Mouse (Mus musculus) MEL (cell line): ENCODE measurements around the gene 1700022I11Rik. TPM values are rescaled to one million over a fixed set of nuclear protein-coding genes. Genes with fewer than 3 reads are reported as not detected.

Experiments
- DNase-seq: peaks from one replicate; pipeline ENCODE4 v3.0.0; 2011; ENCODE audit warnings: low read depth, low spot score
- H3K27ac ChIP-seq: 2 replicates; pipeline ENCODE4 v1.5.1; 2012; ENCODE audit warnings: low read depth, mild to moderate bottlenecking, control low read depth, low read length, moderate library complexity; ENCODE audit not compliant: control insufficient read depth
- H3K27me3 ChIP-seq, 2 experiments: fragments of 150-350 bp in 1 of 2; sonication (generic) in 1 of 2; 2 replicates each; pipeline ENCODE4 v1.6.1; 2012; ENCODE audit warnings: low read length in 2 of 2, mild to moderate bottlenecking in 2 of 2, improper control_type of control experiment in 1 of 2, moderate library complexity in 1 of 2; ENCODE audit not compliant: insufficient read depth in 2 of 2, control insufficient read depth in 1 of 2
- H3K36me3 ChIP-seq, 2 experiments: 2 replicates each; pipeline ENCODE4 v1.6.1; 2012 to 2014; ENCODE audit warnings: low read length in 2 of 2, improper control_type of control experiment in 1 of 2, inconsistent platforms in 1 of 2, mild to moderate bottlenecking in 1 of 2; ENCODE audit not compliant: insufficient read depth in 2 of 2, control insufficient read depth in 1 of 2
- H3K4me1 ChIP-seq, 2 experiments: fragments of 150-350 bp in 1 of 2; sonication (generic) in 1 of 2; 2 replicates each; pipeline ENCODE4 v1.6.1; 2012; ENCODE audit warnings: low read length in 2 of 2, improper control_type of control experiment in 1 of 2, mild to moderate bottlenecking in 1 of 2; ENCODE audit not compliant: insufficient read depth in 2 of 2, control insufficient read depth in 1 of 2
- H3K4me3 ChIP-seq, 2 experiments: fragments of 150-350 bp in 1 of 2; sonication (generic) in 1 of 2; 2 replicates each; pipeline ENCODE4 v1.5.1; 2012; ENCODE audit warnings: low read depth in 2 of 2, low read length in 2 of 2, mild to moderate bottlenecking in 2 of 2, moderate library complexity in 2 of 2, control low read depth in 1 of 2, improper control_type of control experiment in 1 of 2; ENCODE audit not compliant: control insufficient read depth in 1 of 2, insufficient read depth in 1 of 2
- H3K79me2 ChIP-seq: 2 replicates; pipeline ENCODE4 v1.6.1; 2012; ENCODE audit warnings: mild to moderate bottlenecking, low read length, moderate library complexity; ENCODE audit not compliant: control insufficient read depth, poor library complexity, insufficient read depth
- H3K9ac ChIP-seq: 2 replicates; pipeline ENCODE4 v1.6.1; 2012; ENCODE audit warnings: low read depth, mild to moderate bottlenecking, control low read depth, low read length, moderate library complexity; ENCODE audit not compliant: control insufficient read depth, poor library complexity, severe bottlenecking
- H3K9me3 ChIP-seq: fragments of 150-350 bp; sonication (generic); replicated peaks from 2 replicates; pipeline ENCODE4 v1.6.1; 2012; ENCODE audit warnings: mild to moderate bottlenecking, low read length, improper control_type of control experiment, moderate library complexity; ENCODE audit not compliant: insufficient read depth
- BHLHE40 ChIP-seq: IDR thresholded peaks from 2 replicates; pipeline ENCODE4 v1.6.1; 2012; ENCODE audit warnings: low read depth, mild to moderate bottlenecking, inconsistent platforms, low read length, improper control_type of control experiment, borderline replicate concordance
- CHD2 ChIP-seq: IDR thresholded peaks from 2 replicates; pipeline ENCODE4 v1.6.1; 2011; ENCODE audit warnings: low read length, improper control_type of control experiment
- CTCF ChIP-seq, 3 experiments: IDR thresholded peaks in 2 of 3; conservative IDR thresholded peaks in 1 of 3; 2 replicates each; pipeline ENCODE4 v1.5.1; 2011 to 2012; ENCODE audit warnings: low read length in 3 of 3, low read depth in 2 of 3, mild to moderate bottlenecking in 2 of 3, improper control_type of control experiment in 1 of 3, inconsistent platforms in 1 of 3, mixed read lengths in 1 of 3, moderate library complexity in 1 of 3; ENCODE audit not compliant: control insufficient read depth in 1 of 3, insufficient read depth in 1 of 3, poor library complexity in 1 of 3, severe bottlenecking in 1 of 3
- E2F4 ChIP-seq: IDR thresholded peaks from 2 replicates; pipeline ENCODE4 v1.6.1; 2011; ENCODE audit warnings: low read depth, low read length, improper control_type of control experiment, borderline replicate concordance
- ELF1 ChIP-seq: IDR thresholded peaks from 2 replicates; pipeline ENCODE4 v1.6.1; 2014; ENCODE audit warnings: low read depth, mild to moderate bottlenecking, inconsistent platforms, low read length, improper control_type of control experiment, moderate library complexity
- EP300 ChIP-seq, 2 experiments: IDR thresholded peaks; 2 replicates each; pipeline ENCODE4 v1.6.1; 2011; ENCODE audit warnings: improper control_type of control experiment in 2 of 2, low read length in 2 of 2, low read depth in 1 of 2, mild to moderate bottlenecking in 1 of 2
- ETS1 ChIP-seq: IDR thresholded peaks from 2 replicates; pipeline ENCODE4 v1.6.1; 2012; ENCODE audit warnings: low read depth, mild to moderate bottlenecking, inconsistent platforms, low read length, improper control_type of control experiment, moderate library complexity
- GATA1 ChIP-seq: IDR thresholded peaks from 2 replicates; pipeline ENCODE4 v1.6.1; 2011; ENCODE audit warnings: low read depth, low read length, improper control_type of control experiment
- HCFC1 ChIP-seq: IDR thresholded peaks from 2 replicates; pipeline ENCODE4 v1.6.1; 2012; ENCODE audit warnings: low read depth, mild to moderate bottlenecking, inconsistent platforms, low read length, improper control_type of control experiment, moderate library complexity
- JUND ChIP-seq: IDR thresholded peaks from 2 replicates; pipeline ENCODE4 v1.6.1; 2011; ENCODE audit warnings: low read depth, mild to moderate bottlenecking, improper control_type of control experiment, low read length
- KAT2A ChIP-seq: conservative IDR thresholded peaks from 2 replicates; pipeline ENCODE4 v1.6.1; 2012; ENCODE audit warnings: low read depth, low read length, improper control_type of control experiment, inconsistent platforms
- MAFK ChIP-seq: IDR thresholded peaks from 2 replicates; pipeline ENCODE4 v1.6.1; 2011; ENCODE audit warnings: low read depth, mild to moderate bottlenecking, low read length, improper control_type of control experiment, borderline replicate concordance
- MAZ ChIP-seq: IDR thresholded peaks from 2 replicates; pipeline ENCODE4 v1.6.1; 2012; ENCODE audit warnings: low read depth, mild to moderate bottlenecking, inconsistent platforms, low read length, improper control_type of control experiment
- MEF2A ChIP-seq: IDR thresholded peaks from 2 replicates; pipeline ENCODE4 v1.6.1; 2014; ENCODE audit warnings: low read depth, mild to moderate bottlenecking, inconsistent platforms, low read length, improper control_type of control experiment; ENCODE audit not compliant: poor library complexity, insufficient replicate concordance, severe bottlenecking; ENCODE audit errors: extremely low read depth
- MXI1 ChIP-seq: IDR thresholded peaks from 2 replicates; pipeline ENCODE4 v1.6.1; 2011; ENCODE audit warnings: mild to moderate bottlenecking, low read depth, low read length, improper control_type of control experiment
- MYC ChIP-seq: IDR thresholded peaks from 2 replicates; pipeline ENCODE4 v1.6.1; 2011; ENCODE audit warnings: low read depth, mild to moderate bottlenecking, low read length, improper control_type of control experiment, moderate library complexity
- NELFE ChIP-seq: IDR thresholded peaks from 2 replicates; pipeline ENCODE4 v1.6.1; 2011; ENCODE audit warnings: low read depth, low read length, improper control_type of control experiment
- NRF1 ChIP-seq: IDR thresholded peaks from 2 replicates; pipeline ENCODE4 v1.6.1; 2014; ENCODE audit warnings: low read depth, mild to moderate bottlenecking, inconsistent platforms, low read length, improper control_type of control experiment, moderate library complexity; ENCODE audit not compliant: poor library complexity, insufficient read depth, severe bottlenecking
- POLR2A ChIP-seq, 2 experiments: IDR thresholded peaks; 2 replicates each; pipeline ENCODE4 v1.6.1; 2011 to 2012; ENCODE audit warnings: low read length in 2 of 2, mild to moderate bottlenecking in 2 of 2, control low read depth in 1 of 2, improper control_type of control experiment in 1 of 2, low read depth in 1 of 2, moderate library complexity in 1 of 2; ENCODE audit not compliant: control insufficient read depth in 1 of 2, insufficient read depth in 1 of 2, poor library complexity in 1 of 2
- POLR2AphosphoS2 ChIP-seq: IDR thresholded peaks from 2 replicates; pipeline ENCODE4 v1.6.1; 2011; ENCODE audit warnings: low read length, improper control_type of control experiment
- POLR2AphosphoS5 ChIP-seq: IDR thresholded peaks from 2 replicates; pipeline ENCODE4 v1.6.1; 2012; ENCODE audit warnings: low read depth, borderline replicate concordance, mild to moderate bottlenecking, inconsistent platforms, low read length, moderate library complexity, mixed read lengths
- RCOR1 ChIP-seq: IDR thresholded peaks from 2 replicates; pipeline ENCODE4 v1.6.1; 2012; ENCODE audit warnings: low read depth, mild to moderate bottlenecking, inconsistent platforms, low read length, improper control_type of control experiment
- SIN3A ChIP-seq: IDR thresholded peaks from 2 replicates; pipeline ENCODE4 v1.6.1; 2012; ENCODE audit warnings: low read length, improper control_type of control experiment, inconsistent platforms
- SMC3 ChIP-seq: IDR thresholded peaks from 2 replicates; pipeline ENCODE4 v1.6.1; 2011; ENCODE audit warnings: low read depth, low read length, improper control_type of control experiment
- TAL1 ChIP-seq: IDR thresholded peaks from 2 replicates; pipeline ENCODE4 v1.6.1; 2012; ENCODE audit warnings: mild to moderate bottlenecking, inconsistent platforms, low read length, moderate library complexity, mixed read lengths
- TBP ChIP-seq: IDR thresholded peaks from 2 replicates; pipeline ENCODE4 v1.8.0; 2011; ENCODE audit warnings: low read depth, low read length, improper control_type of control experiment
- TCF12 ChIP-seq: IDR thresholded peaks from 2 replicates; pipeline ENCODE4 v1.6.1; 2014; ENCODE audit warnings: low read depth, mild to moderate bottlenecking, inconsistent platforms, low read length, improper control_type of control experiment, moderate library complexity
- USF1 ChIP-seq: IDR thresholded peaks from 2 replicates; pipeline ENCODE4 v1.6.1; 2014; ENCODE audit warnings: low read depth, mild to moderate bottlenecking, inconsistent platforms, low read length, improper control_type of control experiment, moderate library complexity
- USF2 ChIP-seq, 2 experiments: IDR thresholded peaks; 2 replicates each; pipeline ENCODE4 v1.6.1; 2011 to 2012; ENCODE audit warnings: improper control_type of control experiment in 2 of 2, low read length in 2 of 2, borderline replicate concordance in 1 of 2, inconsistent platforms in 1 of 2, low read depth in 1 of 2, mild to moderate bottlenecking in 1 of 2; ENCODE audit not compliant: insufficient read depth in 1 of 2
- ZC3H11A ChIP-seq: IDR thresholded peaks from 2 replicates; pipeline ENCODE4 v1.6.1; 2012; ENCODE audit warnings: low read depth, mild to moderate bottlenecking, inconsistent platforms, low read length, improper control_type of control experiment
- ZMIZ1 ChIP-seq: IDR thresholded peaks from 2 replicates; pipeline ENCODE4 v1.6.1; 2012; ENCODE audit warnings: low read depth, mild to moderate bottlenecking, inconsistent platforms, low read length, improper control_type of control experiment, moderate library complexity
- ZNF384 ChIP-seq: IDR thresholded peaks from 2 replicates; pipeline ENCODE4 v1.6.1; 2012; ENCODE audit warnings: low read depth, mild to moderate bottlenecking, inconsistent platforms, low read length, improper control_type of control experiment
- polyA plus RNA-seq, 2 experiments: library from polyadenylated mRNA; stranded (reverse) in 1 of 2; unstranded in 1 of 2; fragments of >175 nt in 1 of 2; fragments of >200 nt in 1 of 2; gene quantifications; 2 replicates each; pipeline versions ENCODE4 v1.2.1 to v1.2.4; 2012; ENCODE audit warnings: low replicate concordance in 2 of 2, low read depth in 1 of 2; ENCODE audit not compliant: insufficient read length in 2 of 2, insufficient read depth in 1 of 2, missing spikeins in 1 of 2
- total RNA-seq: library from RNA; depleted of rRNA; stranded (reverse); fragments of 300-350 nt; gene quantifications from 2 replicates; pipeline ENCODE4 v1.2.3, GENCODE M21; 2012

The 1700022I11Rik gene
- total and polyA plus RNA-seq, 3 experiments: 0.39 to 0.54 TPM; not detected in 1

DNA sequence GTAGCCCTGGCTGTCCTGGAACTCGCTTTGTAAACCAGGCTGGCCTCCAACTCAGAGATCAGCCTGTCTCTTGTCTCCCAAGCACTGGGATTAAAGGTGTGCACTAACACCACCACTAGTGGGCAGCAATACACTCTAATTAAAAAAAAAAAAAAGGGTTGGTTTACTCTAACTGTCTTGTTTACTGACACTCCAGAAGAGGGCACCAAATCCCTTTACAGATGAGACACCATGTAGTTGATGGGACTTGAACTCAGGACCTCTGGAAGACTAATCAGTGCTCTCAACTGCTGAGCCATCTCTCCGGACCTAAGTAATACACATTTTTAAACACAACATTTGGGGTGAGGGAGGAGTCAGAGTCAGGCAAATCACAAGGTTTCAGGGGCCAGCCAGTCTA lies 36.4 kb downstream of the 1700022I11Rik start (continued):
- TF ChIP-seq MAZ (no peak), POLR2AphosphoS5 (no peak), NRF1 (no peak), E2F4 (no peak), ZNF384 (peak; percentile 99), GATA1 (no peak), TCF12 (no peak)
- TF ChIP-seq, all 39 proteins: peak for 10

DNA sequence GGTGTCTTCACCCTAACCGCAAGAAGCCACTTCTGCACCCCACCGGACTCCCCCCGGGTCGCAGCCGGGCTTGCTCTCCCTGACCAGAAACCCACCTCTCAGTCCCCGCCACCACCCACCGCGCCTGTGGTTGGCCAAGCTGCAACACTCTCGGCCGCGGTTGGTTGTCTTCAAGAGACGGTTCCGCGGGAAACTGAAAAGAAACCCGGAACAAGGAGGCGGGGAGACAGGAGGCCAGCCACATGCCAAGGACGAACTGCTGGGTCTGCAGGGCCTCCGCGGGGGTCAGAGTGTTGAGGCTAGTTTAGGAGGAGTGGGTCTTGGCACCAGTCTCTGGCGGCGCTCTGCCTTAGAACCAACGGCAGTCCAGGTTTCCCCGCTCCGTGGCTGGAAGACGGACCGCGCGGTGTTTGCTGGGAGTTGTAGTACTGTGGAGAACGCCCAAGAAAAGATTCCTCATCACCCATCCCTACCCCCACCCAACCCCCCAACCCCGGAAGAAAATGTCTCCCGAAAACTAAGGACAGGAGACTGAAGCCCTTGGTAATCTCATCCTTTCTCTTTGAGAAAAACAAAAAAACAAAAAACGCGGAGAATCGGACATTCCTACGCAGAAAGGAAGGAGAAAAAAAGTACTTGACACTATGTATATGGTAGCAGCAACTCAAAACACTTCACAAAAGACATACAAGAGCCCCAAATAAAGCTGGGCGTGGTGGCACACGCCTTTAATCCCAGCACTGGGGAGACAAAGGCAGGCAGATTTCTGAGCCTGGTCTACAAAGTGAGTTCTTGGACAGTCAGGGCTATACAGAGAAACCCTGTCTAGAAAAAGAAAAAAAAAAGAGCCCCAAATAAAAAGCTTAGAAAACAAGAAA lies 41.0 kb downstream of the 1700022I11Rik start, which contains the start of gene Fancg:
Gene Fancg (minus strand): TSS at position 346 of the 878 bp plus-strand sequence.
- H3K9ac ChIP-seq: peak within 1 kb of the TSS; percentile 98
- H3K4me3 ChIP-seq: peak within 1 kb of the TSS; percentile 87 to 99
- peaks cover 1% of the 10 kb centered on the region; the same call in 1 of the 2 replicates for H3K79me2 ChIP-seq
- peaks cover 3 to 11% of the 10 kb centered on the region in 2 experiments; a peak in 3 of 4 replicates for H3K4me1 ChIP-seq
- H3K27me3 ChIP-seq: no peaks in the 10 kb centered on the region
- H3K9me3 ChIP-seq: no peaks in the 10 kb centered on the region
- peak; percentile 92 for DNase-seq
- H3K36me3 ChIP-seq: peaks cover 0 to 3% of the 10 kb centered on the region in 2 experiments; a peak in 1 of 4 replicates
- H3K27ac ChIP-seq: peak within 1 kb of the TSS; percentile 90
- TF ChIP-seq ZMIZ1: no peak
- no peak for TF ChIP-seq ETS1
- TF ChIP-seq TAL1: no peak
- TF ChIP-seq GATA1: no peak
- TF ChIP-seq MAFK: no peak
- peak; percentile 63 for TF ChIP-seq MXI1
- peak; percentile 62; the same call in 1 of the 2 replicates for TF ChIP-seq MAZ
- TF ChIP-seq RCOR1: no peak
- TF ChIP-seq POLR2A (IDR thresholded peaks at IDR 0.05; ENCODE audit: control insufficient read depth in 1 of 2, insufficient read depth in 1 of 2, low read depth in 1 of 2, low read length in 2 of 2, poor library complexity in 1 of 2): peak; percentile 66 to 67
- no peak for TF ChIP-seq MEF2A
- no peak for TF ChIP-seq BHLHE40
- TF ChIP-seq ELF1: peak; percentile 83
- peak; percentile 46; the same call in 1 of the 2 replicates for TF ChIP-seq NELFE
- TF ChIP-seq TCF12: 0 out of 2 replicates have a peak, but pooled peaks have one; percentile 16
- TF ChIP-seq CHD2: peak; percentile 61; the same call in 1 of the 2 replicates
- TF ChIP-seq USF1: no peak
- TF ChIP-seq CTCF (IDR thresholded peaks at IDR 0.05 in 2 of 3, conservative IDR thresholded peaks at IDR 0.05 in 1 of 3; ENCODE audit: control insufficient read depth in 1 of 3, insufficient read depth in 1 of 3, low read depth in 2 of 3, low read length in 3 of 3, poor library complexity in 1 of 3, severe bottlenecking in 1 of 3): no peak
- no peak for TF ChIP-seq EP300 (IDR thresholded peaks at IDR 0.05; ENCODE audit: low read depth in 1 of 2, low read length in 2 of 2)
- TF ChIP-seq USF2 (IDR thresholded peaks at IDR 0.05; ENCODE audit: borderline replicate concordance in 1 of 2, insufficient read depth in 1 of 2, low read depth in 1 of 2, low read length in 2 of 2): no peak
- no peak for TF ChIP-seq JUND
- TF ChIP-seq HCFC1: peak; percentile 94
- no peak; the same call in 1 of the 2 replicates for TF ChIP-seq KAT2A
- no peak for TF ChIP-seq ZC3H11A
- no peak for TF ChIP-seq POLR2AphosphoS2
- TF ChIP-seq E2F4: peak; percentile 75; the same call in 1 of the 2 replicates
- TF ChIP-seq MYC: peak; percentile 29; the same call in 1 of the 2 replicates
- TF ChIP-seq SMC3: no peak
- TF ChIP-seq SIN3A: peak; percentile 72
- 0 out of 2 replicates have a peak, but pooled peaks have one; percentile 11 for TF ChIP-seq TBP
